Mouse (Mus musculus) embryonic facial prominence, embryonic 11.5 days (tissue): ENCODE results near the gene Vps53. TPM values are rescaled to one million over a fixed set of nuclear protein-coding genes. Genes with fewer than 3 reads are reported as not detected.

Source experiments
- ATAC-seq: fragments of 200-750 bp; cut with Nextera tagmentation; replicated peaks from 2 replicates; pipeline ENCODE4 v1.8.0; 2017; ENCODE audit warnings: low read depth; ENCODE audit not compliant: insufficient number of reproducible peaks, low FRiP score, low TSS enrichment
- DNase-seq: peaks from one replicate; pipeline ENCODE4 v3.0.0-alpha.2; 2015; ENCODE audit warnings: low spot score
- H3K27ac ChIP-seq: fragments of 300-500 bp; sonication (generic); replicated peaks from 2 replicates; pipeline ENCODE4 v1.5.1; 2014; ENCODE audit warnings: mild to moderate bottlenecking, low read depth, low read length, control low read depth
- H3K27me3 ChIP-seq: fragments of 300-500 bp; sonication (generic); 2 replicates; pipeline ENCODE4 v1.6.1; 2014; ENCODE audit warnings: mild to moderate bottlenecking, low read length, moderate library complexity, mixed read lengths; ENCODE audit not compliant: control insufficient read depth, insufficient read depth
- H3K36me3 ChIP-seq: fragments of 300-500 bp; sonication (generic); replicated peaks from 2 replicates; pipeline ENCODE4 v1.6.1; 2014; ENCODE audit warnings: low read depth, mild to moderate bottlenecking, low read length, moderate library complexity, mixed read lengths; ENCODE audit not compliant: control insufficient read depth, insufficient read depth
- H3K4me1 ChIP-seq: fragments of 300-500 bp; sonication (generic); 2 replicates; pipeline ENCODE4 v1.6.1; 2014; ENCODE audit warnings: low read length, mixed read lengths; ENCODE audit not compliant: control insufficient read depth, insufficient read depth
- H3K4me2 ChIP-seq: fragments of 300-500 bp; sonication (generic); 2 replicates; pipeline ENCODE4 v1.6.1; 2014; ENCODE audit warnings: low read depth, mild to moderate bottlenecking, control low read depth, low read length, moderate library complexity
- H3K4me3 ChIP-seq: fragments of 300-500 bp; sonication (generic); 2 replicates; pipeline ENCODE4 v1.5.1; 2014; ENCODE audit warnings: low read depth, low read length, control low read depth
- H3K9ac ChIP-seq: fragments of 300-500 bp; sonication (generic); replicated peaks from 2 replicates; pipeline ENCODE4 v1.6.1; 2014; ENCODE audit warnings: mild to moderate bottlenecking, control low read depth, low read length
- H3K9me3 ChIP-seq: fragments of 300-500 bp; sonication (generic); replicated peaks from 2 replicates; pipeline ENCODE4 v1.6.1; 2016; ENCODE audit warnings: mild to moderate bottlenecking, low read length, inconsistent platforms, mixed read lengths; ENCODE audit not compliant: control insufficient read depth
- WGBS: fragments of 180-500 bp; shearing (Covaris S2); extraction: QIAGEN DNeasy Blood & Tissue Kit; methylation state at CpG from one replicate; pipeline ENCODE4 v1.1.7; 2014; 5-methylcytosine and 5-hydroxymethylcytosine counted together
- polyA plus RNA-seq: library from polyadenylated mRNA; unstranded; fragments of >200 nt; fragmentation: Nextera tagmentation; extraction: Ambion mirVana; gene quantifications from 2 replicates; pipeline ENCODE4 v1.2.1, GENCODE M21; 2014

Vps53 gene
- polyA plus RNA-seq, 1 experiment from 2014 or later, result 41.1 TPM

GRCm38 (mm10) chr11:76040761-76041376 lies 138.6 kb downstream of the Vps53 start:
- peaks cover 3% of the 10 kb centered on the region; the same call in 1 of the 2 replicates for H3K4me1 ChIP-seq
- no peak overlapping the region for H3K4me2 ChIP-seq
- H3K27me3 ChIP-seq, result no peaks in the 10 kb centered on the region
- no peaks in the 10 kb centered on the region for H3K9me3 ChIP-seq
- no peak overlapping the region for H3K27ac ChIP-seq
- WGBS, result 45% methylated on average over 4 of the region's 4 CpGs
- no peaks in the 10 kb centered on the region for H3K36me3 ChIP-seq
- ATAC-seq (no peak), DNase-seq (no peak)
- no peak overlapping the region for H3K9ac ChIP-seq
- H3K4me3 ChIP-seq, result no peak overlapping the region

- H3K9me3 ChIP-seq, result no peaks in the 10 kb centered on the region
- H3K27ac ChIP-seq, result no peak overlapping the region
- no peaks in the 10 kb centered on the region for H3K27me3 ChIP-seq
- DNase-seq, result no peak
- H3K36me3 ChIP-seq, result no peaks in the 10 kb centered on the region
- ATAC-seq, result no peak
- 86% methylated on average over 8 of the region's 8 CpGs for WGBS
- H3K4me3 ChIP-seq, result no peak overlapping the region
- no peak overlapping the region for H3K9ac ChIP-seq
- H3K4me1 ChIP-seq, result peaks cover 3% of the 10 kb centered on the region; the same call in 1 of the 2 replicates
- no peak overlapping the region for H3K4me2 ChIP-seq
Observed at GRCm38 (mm10) chr11:76040106-76040505, 139.3 kb downstream of the Vps53 start.

- Histone ChIP-seq H3K4me2 (no peak overlapping the region), H3K4me1 (peaks cover 3% of the 10 kb centered on the region; the same call in 1 of the 2 replicates), H3K4me3 (no peak overlapping the region), H3K9me3 (no peaks in the 10 kb centered on the region), H3K9ac (no peak overlapping the region), H3K36me3 (no peaks in the 10 kb centered on the region), H3K27me3 (no peaks in the 10 kb centered on the region), H3K27ac (no peak overlapping the region)
- WGBS, result 88% methylated on average over 3 of the region's 3 CpGs
- DNase-seq (no peak), ATAC-seq (no peak)
Observed at GRCm38 (mm10) chr11:76039271-76040053, 140.0 kb downstream of the Vps53 start.

- H3K9me3 ChIP-seq, result no peaks in the 10 kb centered on the region
- H3K27me3 ChIP-seq, result no peaks in the 10 kb centered on the region
- H3K9ac ChIP-seq, result no peak overlapping the region
- no peak overlapping the region for H3K4me3 ChIP-seq
- DNase-seq (no peak), ATAC-seq (no peak)
- H3K4me1 ChIP-seq, result peaks cover 3% of the 10 kb centered on the region; the same call in 1 of the 2 replicates
- H3K27ac ChIP-seq, result no peak overlapping the region
- WGBS, result 55% methylated on average over 6 of the region's 6 CpGs
- no peak overlapping the region for H3K4me2 ChIP-seq
- no peaks in the 10 kb centered on the region for H3K36me3 ChIP-seq
Observed at GRCm38 (mm10) chr11:76037581-76038294, 141.7 kb downstream of the Vps53 start.

GRCm38 (mm10) chr11:76035182-76035581 lies 144.3 kb downstream of the Vps53 start:
- no peak overlapping the region for H3K27ac ChIP-seq
- no peaks in the 10 kb centered on the region for H3K4me1 ChIP-seq
- no peaks in the 10 kb centered on the region for H3K9me3 ChIP-seq
- no peaks in the 10 kb centered on the region for H3K27me3 ChIP-seq
- no peak for DNase-seq
- no peak for ATAC-seq
- no peak overlapping the region for H3K4me2 ChIP-seq
- H3K36me3 ChIP-seq, result no peaks in the 10 kb centered on the region
- H3K9ac ChIP-seq, result no peak overlapping the region
- 82% methylated on average over 8 of the region's 8 CpGs for WGBS
- H3K4me3 ChIP-seq, result no peak overlapping the region

GRCm38 (mm10) chr11:76033836-76034235 lies 145.6 kb downstream of the Vps53 start:
- Histone ChIP-seq H3K36me3 (no peaks in the 10 kb centered on the region), H3K4me2 (no peak overlapping the region), H3K9me3 (no peaks in the 10 kb centered on the region), H3K27me3 (no peaks in the 10 kb centered on the region), H3K27ac (no peak overlapping the region), H3K4me3 (no peak overlapping the region), H3K4me1 (no peaks in the 10 kb centered on the region), H3K9ac (no peak overlapping the region)
- no peak for ATAC-seq
- DNase-seq, result no peak
- 75% methylated on average over 4 of the region's 4 CpGs for WGBS

- DNase-seq, result no peak
- H3K4me3 ChIP-seq, result no peak overlapping the region
- WGBS, result 77% methylated on average over 6 of the region's 6 CpGs
Observed at GRCm38 (mm10) chr11:76033359-76033758, 146.1 kb downstream of the Vps53 start.

More at GRCm38 (mm10) chr11:76033359-76033758, 146.1 kb downstream of the Vps53 start:
- H3K36me3 ChIP-seq, result no peaks in the 10 kb centered on the region
- H3K27ac ChIP-seq, result no peak overlapping the region
- H3K4me2 ChIP-seq, result no peak overlapping the region
- no peak for ATAC-seq
- H3K4me1 ChIP-seq, result no peaks in the 10 kb centered on the region
- H3K9ac ChIP-seq, result no peak overlapping the region
- H3K9me3 ChIP-seq, result no peaks in the 10 kb centered on the region
- H3K27me3 ChIP-seq, result no peaks in the 10 kb centered on the region
